Mouse (Mus musculus) neural tube, embryonic 14.5 days (tissue): ENCODE results near the gene Kank4. TPM values are rescaled to one million over a fixed set of nuclear protein-coding genes. Genes with fewer than 3 reads are reported as not detected.

Experiments
- ATAC-seq: fragments of 200-750 bp; cut with Nextera tagmentation; 2 replicates; pipeline ENCODE4 v1.8.0; 2017; ENCODE audit warnings: low read depth, mild to moderate bottlenecking, moderate TSS enrichment, moderate library complexity
- H3K27ac ChIP-seq: fragments of 300-500 bp; sonication (generic); 2 replicates; pipeline ENCODE4 v1.5.1; 2014; ENCODE audit warnings: low read depth, mild to moderate bottlenecking, control low read depth, low read length, moderate library complexity, mixed read lengths
- H3K27me3 ChIP-seq: fragments of 300-500 bp; sonication (generic); 2 replicates; pipeline ENCODE4 v1.6.1; 2014; ENCODE audit warnings: low read length; ENCODE audit not compliant: control insufficient read depth, insufficient read depth
- H3K36me3 ChIP-seq: fragments of 300-500 bp; sonication (generic); 2 replicates; pipeline ENCODE4 v1.6.1; 2014; ENCODE audit warnings: low read length, mixed read lengths; ENCODE audit not compliant: control insufficient read depth, insufficient read depth
- H3K4me1 ChIP-seq: fragments of 300-500 bp; sonication (generic); 2 replicates; pipeline ENCODE4 v1.6.1; 2014; ENCODE audit warnings: low read length; ENCODE audit not compliant: control insufficient read depth, insufficient read depth
- H3K4me2 ChIP-seq: fragments of 300-500 bp; sonication (generic); 2 replicates; pipeline ENCODE4 v1.6.1; 2014; ENCODE audit warnings: mild to moderate bottlenecking, low read depth, low read length, control low read depth
- H3K4me3 ChIP-seq: fragments of 300-500 bp; sonication (generic); 2 replicates; pipeline ENCODE4 v1.5.1; 2014; ENCODE audit warnings: low read depth, low read length, control low read depth, mixed read lengths
- H3K9ac ChIP-seq: fragments of 300-500 bp; sonication (generic); replicated peaks from 2 replicates; pipeline ENCODE4 v1.6.1; 2014; ENCODE audit warnings: low read depth, mild to moderate bottlenecking, control low read depth, low read length, mixed read lengths
- H3K9me3 ChIP-seq: fragments of 300-500 bp; sonication (generic); 2 replicates; pipeline ENCODE4 v1.6.1; 2016; ENCODE audit warnings: low read length; ENCODE audit not compliant: control insufficient read depth
- WGBS: fragments of 180-500 bp; shearing (Covaris S2); extraction: QIAGEN DNeasy Blood & Tissue Kit; methylation state at CpG from one replicate; pipeline ENCODE4 v1.1.7; 2014; 5-methylcytosine and 5-hydroxymethylcytosine counted together
- polyA plus RNA-seq: library from polyadenylated mRNA; unstranded; fragments of >200 nt; fragmentation: Nextera tagmentation; extraction: Ambion mirVana; gene quantifications from 2 replicates; pipeline ENCODE4 v1.2.1, GENCODE M21; 2014

Kank4 gene
- polyA plus RNA-seq, 1 experiment from 2014 or later, result 0.92 TPM

DNA sequence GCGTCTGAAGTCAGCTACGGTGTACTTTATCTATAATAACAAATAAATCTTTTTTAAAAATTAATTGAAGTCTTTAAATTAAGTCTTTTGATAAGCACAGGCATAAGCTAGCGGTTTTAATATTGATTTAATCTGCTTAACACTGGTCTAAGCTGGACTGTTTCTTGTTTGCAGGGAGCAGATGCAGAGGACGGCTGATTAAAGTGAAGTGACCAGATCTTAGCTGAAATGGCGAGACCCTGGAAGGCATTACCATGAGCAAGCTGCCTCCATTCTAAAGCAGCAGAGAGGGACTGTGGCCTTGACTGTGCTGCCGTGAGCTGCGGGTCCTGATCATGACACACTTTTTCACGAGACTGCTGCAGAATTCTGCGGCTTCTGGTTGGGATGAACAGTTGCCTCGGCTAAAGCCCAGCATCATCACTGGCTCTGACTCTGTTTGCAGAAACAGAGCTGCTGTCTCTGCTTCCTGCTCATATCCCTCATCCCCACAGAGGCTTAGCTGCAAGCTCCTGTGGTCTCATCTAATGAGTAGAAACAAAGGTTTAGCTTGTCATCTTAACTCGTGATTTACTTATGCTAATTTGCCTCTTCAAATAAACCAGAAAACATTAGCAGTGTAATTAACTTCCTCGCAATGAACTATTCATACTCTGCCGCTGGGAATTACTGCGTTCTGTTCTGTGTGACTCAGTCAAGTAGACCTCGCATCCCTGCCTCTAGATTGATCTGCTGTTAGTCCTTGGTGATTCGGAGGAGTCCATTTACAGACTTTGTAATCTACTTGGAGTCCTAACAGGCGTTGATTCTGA is 99.4 kb downstream of the Kank4 start:
- Histone ChIP-seq H3K27me3 (no peaks in the 10 kb centered on the region), H3K9ac (no peak overlapping the region), H3K4me3 (no peak overlapping the region), H3K27ac (peak overlapping the region; percentile 44; the same call in 1 of the 2 replicates), H3K36me3 (no peaks in the 10 kb centered on the region), H3K9me3 (no peaks in the 10 kb centered on the region), H3K4me1 (no peaks in the 10 kb centered on the region), H3K4me2 (no peak overlapping the region)
- peak; percentile 85 for ATAC-seq
- WGBS, result 71% methylated on average over 17 of the region's 17 CpGs

DNA sequence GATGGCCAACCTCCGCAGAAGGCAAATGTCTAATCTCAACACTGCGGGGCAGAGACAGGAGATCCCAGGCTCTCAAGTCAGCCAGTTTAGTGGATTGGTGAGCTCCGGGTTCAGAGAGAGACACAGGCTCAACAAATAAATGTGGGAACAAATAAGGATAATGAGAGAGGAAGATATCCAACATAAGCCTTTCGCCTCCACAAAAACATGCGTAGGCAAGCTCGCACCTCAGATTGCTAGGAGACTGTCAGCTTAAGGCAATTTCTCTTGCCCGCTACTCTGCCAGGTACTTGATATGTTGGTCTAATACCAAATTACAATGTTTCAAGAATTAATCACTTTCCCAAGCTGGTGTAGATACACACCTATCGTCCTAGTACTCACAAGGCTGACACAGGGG is 106.4 kb downstream of the Kank4 start:
- Histone ChIP-seq H3K4me2 (no peak overlapping the region), H3K4me1 (no peaks in the 10 kb centered on the region), H3K27me3 (no peaks in the 10 kb centered on the region), H3K36me3 (no peaks in the 10 kb centered on the region), H3K9ac (no peak overlapping the region), H3K9me3 (no peaks in the 10 kb centered on the region), H3K4me3 (no peak overlapping the region), H3K27ac (no peak overlapping the region)
- no peak for ATAC-seq
- WGBS, result 96% methylated on average over 8 of the region's 8 CpGs

Other genes with a start within 250 kb of the Kank4 start
- gene L1td1, start 90.8 kb downstream of the Kank4 start, polyA plus RNA-seq, result not detected in 2 replicates
- not detected in 2 replicates for gene I0C0044D17Rik, start 6.3 kb upstream of the Kank4 start, polyA plus RNA-seq
- 25.3 and 25.5 TPM in 2 replicates for gene Usp1, start 106.3 kb upstream of the Kank4 start, polyA plus RNA-seq
- 2.2 and 2.8 TPM in 2 replicates for gene Angptl3, start 213.4 kb upstream of the Kank4 start, polyA plus RNA-seq